Mouse (Mus musculus) forebrain, embryonic 13.5 days (tissue): Measurements from ENCODE around the gene Plagl1. TPM values are rescaled to one million over a fixed set of nuclear protein-coding genes. Genes with fewer than 3 reads are reported as not detected.

Experiments
- ATAC-seq: fragments of 200-750 bp; cut with Nextera tagmentation; 2 replicates; pipeline ENCODE4 v1.8.0; 2017
- H3K27ac ChIP-seq: fragments of 300-500 bp; sonication (generic); 2 replicates; pipeline ENCODE4 v1.5.1; 2015; ENCODE audit warnings: inconsistent platforms, mild to moderate bottlenecking, moderate library complexity
- H3K27me3 ChIP-seq: fragments of 300-500 bp; sonication (generic); 2 replicates; pipeline ENCODE4 v1.6.1; 2015; ENCODE audit warnings: mild to moderate bottlenecking, inconsistent platforms
- H3K36me3 ChIP-seq: fragments of 300-500 bp; sonication (generic); 2 replicates; pipeline ENCODE4 v1.6.1; 2015; ENCODE audit warnings: mild to moderate bottlenecking, inconsistent platforms; ENCODE audit not compliant: poor library complexity, severe bottlenecking
- H3K4me1 ChIP-seq: fragments of 300-500 bp; sonication (generic); 2 replicates; pipeline ENCODE4 v1.6.1; 2015; ENCODE audit warnings: inconsistent platforms
- H3K4me2 ChIP-seq: fragments of 300-500 bp; sonication (generic); 2 replicates; pipeline ENCODE4 v1.6.1; 2015; ENCODE audit warnings: inconsistent platforms, mild to moderate bottlenecking, moderate library complexity
- H3K4me3 ChIP-seq: fragments of 300-500 bp; sonication (generic); 2 replicates; pipeline ENCODE4 v1.5.1; 2015; ENCODE audit warnings: mild to moderate bottlenecking, inconsistent platforms
- H3K9ac ChIP-seq: fragments of 300-500 bp; sonication (generic); 2 replicates; pipeline ENCODE4 v1.6.1; 2015; ENCODE audit warnings: mild to moderate bottlenecking, inconsistent platforms
- H3K9me3 ChIP-seq: fragments of 300-500 bp; sonication (generic); replicated peaks from 2 replicates; pipeline ENCODE4 v1.6.1; 2016; ENCODE audit warnings: inconsistent platforms
- WGBS: fragments of 180-500 bp; shearing (Covaris S2); methylation state at CpG from one replicate; pipeline ENCODE4 v1.1.7; 2015; 5-methylcytosine and 5-hydroxymethylcytosine counted together
- polyA plus RNA-seq: library from polyadenylated mRNA; unstranded; fragments of >200 nt; fragmentation: Nextera tagmentation; extraction: Ambion mirVana; gene quantifications from 2 replicates; pipeline ENCODE4 v1.2.1, GENCODE M21; 2015

Plagl1 gene
- polyA plus RNA-seq, 1 experiment from 2014 or later: 58.0 TPM

DNA sequence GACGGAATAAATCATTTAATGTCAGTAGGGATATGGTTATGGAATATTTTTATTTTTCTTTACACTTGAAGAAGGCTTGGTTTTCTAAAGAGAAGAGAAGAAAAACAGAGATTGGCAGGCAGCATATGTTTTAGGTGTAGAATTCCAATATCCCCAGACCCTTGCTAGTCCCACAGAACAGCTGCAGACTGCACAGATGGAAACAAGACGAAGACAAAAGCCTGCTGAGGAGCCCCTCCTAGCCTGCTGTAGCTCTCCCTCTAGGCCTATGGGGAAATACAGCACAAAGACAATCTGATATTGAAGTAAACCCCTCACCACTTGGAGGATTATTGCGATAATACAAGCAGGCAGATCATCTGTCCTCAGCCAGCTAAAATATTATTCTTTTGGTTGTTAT is 90.1 kb downstream of the Plagl1 start:
- no peak overlapping the region for H3K9ac ChIP-seq
- no peaks in the 10 kb centered on the region for H3K9me3 ChIP-seq
- no peak overlapping the region for H3K4me2 ChIP-seq
- H3K4me3 ChIP-seq: no peak overlapping the region
- H3K4me1 ChIP-seq: peaks cover 6% of the 10 kb centered on the region
- WGBS: 63% methylated on average over 3 of the region's 3 CpGs
- no peaks in the 10 kb centered on the region for H3K36me3 ChIP-seq
- H3K27ac ChIP-seq: no peak overlapping the region
- no peak for ATAC-seq
- H3K27me3 ChIP-seq: no peaks in the 10 kb centered on the region

- Histone ChIP-seq H3K4me1 (peaks cover 8% of the 10 kb centered on the region), H3K9me3 (no peaks in the 10 kb centered on the region), H3K27ac (no peak overlapping the region), H3K36me3 (no peaks in the 10 kb centered on the region), H3K4me2 (no peak overlapping the region), H3K4me3 (no peak overlapping the region), H3K27me3 (no peaks in the 10 kb centered on the region), H3K9ac (no peak overlapping the region)
- no peak for ATAC-seq
- 79% methylated on average over 5 of the region's 5 CpGs for WGBS
Observed at GRCm38 (mm10) chr10:13151353-13151752, 91.0 kb downstream of the Plagl1 start.

DNA sequence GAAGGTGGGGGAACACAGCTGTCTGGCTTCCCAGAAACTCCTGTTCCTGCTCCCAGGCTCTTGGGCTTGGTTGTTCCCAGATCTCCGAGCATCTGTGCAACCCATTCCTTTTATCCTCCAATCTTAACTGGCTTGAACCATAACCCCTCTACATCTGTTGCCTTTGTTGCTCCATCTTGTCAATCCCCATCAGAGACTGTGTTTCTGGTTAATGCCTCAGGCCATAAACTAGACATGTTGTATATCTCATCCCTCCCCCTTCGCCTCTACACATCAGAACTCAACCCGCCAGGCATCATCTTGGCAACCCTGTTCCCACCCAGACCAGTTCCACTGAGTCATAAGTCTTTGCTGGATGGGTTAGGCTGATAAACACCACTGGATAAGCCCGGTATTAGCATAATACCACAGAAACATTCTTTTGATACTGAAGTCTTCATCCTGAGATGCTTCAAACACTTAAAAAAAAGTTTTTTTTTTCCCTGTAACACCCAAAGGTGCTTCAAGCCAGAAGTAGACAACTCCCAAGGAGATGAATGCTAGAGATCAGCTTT is 92.6 kb downstream of the Plagl1 start:
- 94% methylated on average over 4 of the region's 4 CpGs for WGBS

DNA sequence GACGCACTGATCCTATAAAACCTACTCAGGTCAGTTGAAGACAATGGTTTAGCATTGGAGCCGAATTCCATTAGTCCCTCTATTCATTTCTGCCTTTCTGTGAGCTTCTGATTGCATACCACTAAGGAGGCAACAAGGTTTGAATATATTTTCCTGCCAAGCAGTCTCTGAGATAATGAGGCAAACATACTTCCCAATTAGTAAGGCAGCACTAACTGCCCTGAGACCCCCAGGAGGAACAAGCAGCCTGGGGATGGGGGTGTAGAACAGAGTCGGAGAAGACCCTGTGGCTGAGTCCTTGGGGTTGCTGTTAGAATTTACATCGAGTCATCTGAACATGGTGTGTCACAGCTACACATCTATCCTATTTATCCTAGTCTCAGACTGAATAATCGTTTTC is 95.1 kb downstream of the Plagl1 start:
- H3K9ac ChIP-seq: no peak overlapping the region
- 36% methylated on average over 5 of the region's 5 CpGs for WGBS
- H3K4me2 ChIP-seq: no peak overlapping the region
- ATAC-seq: peak; percentile 55; the same call in 1 of the 2 replicates
- no peaks in the 10 kb centered on the region for H3K9me3 ChIP-seq
- no peak overlapping the region for H3K27ac ChIP-seq
- peaks cover 11% of the 10 kb centered on the region for H3K4me1 ChIP-seq
- no peaks in the 10 kb centered on the region for H3K27me3 ChIP-seq
- H3K36me3 ChIP-seq: no peaks in the 10 kb centered on the region
- no peak overlapping the region for H3K4me3 ChIP-seq

More for the DNA sequence above, 92.6 kb downstream of the Plagl1 start:
- H3K27me3 ChIP-seq: no peaks in the 10 kb centered on the region
- H3K4me3 ChIP-seq: no peak overlapping the region
- H3K36me3 ChIP-seq: no peaks in the 10 kb centered on the region
- no peaks in the 10 kb centered on the region for H3K9me3 ChIP-seq
- no peak overlapping the region for H3K4me2 ChIP-seq
- no peak for ATAC-seq
- H3K9ac ChIP-seq: no peak overlapping the region
- H3K4me1 ChIP-seq: peaks cover 11% of the 10 kb centered on the region
- H3K27ac ChIP-seq: no peak overlapping the region

DNA sequence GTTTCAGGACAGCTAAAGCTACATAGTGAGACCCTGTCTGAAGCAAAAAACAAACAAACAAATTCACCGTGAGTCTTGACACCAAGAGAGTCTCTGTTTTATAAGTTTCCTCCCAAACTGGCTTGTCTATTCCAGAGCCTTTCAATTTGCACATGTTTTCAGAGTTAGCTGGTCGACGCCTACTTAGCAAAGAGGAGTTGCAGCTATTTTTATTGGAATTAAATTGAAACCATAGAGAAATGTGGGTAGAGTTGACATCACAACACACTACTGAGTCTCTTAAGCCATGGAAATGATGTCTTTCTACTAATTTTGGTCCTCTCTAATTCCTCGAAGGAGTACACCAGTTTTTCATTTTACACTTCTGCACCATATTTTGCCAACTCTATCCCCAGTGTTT is 100.6 kb downstream of the Plagl1 start:
- Histone ChIP-seq H3K27me3 (no peaks in the 10 kb centered on the region), H3K36me3 (no peaks in the 10 kb centered on the region), H3K9ac (no peak overlapping the region), H3K4me2 (no peak overlapping the region), H3K9me3 (peaks cover 3% of the 10 kb centered on the region; the same call in 1 of the 2 replicates), H3K4me1 (0 out of 2 replicates have a peak, but pooled peaks cover 4% of the 10 kb centered on the region), H3K4me3 (no peak overlapping the region), H3K27ac (no peak overlapping the region)
- WGBS: 94% methylated on average over 4 of the region's 4 CpGs
- no peak for ATAC-seq

GRCm38 (mm10) chr10:13162031-13162430 is 101.7 kb downstream of the Plagl1 start:
- no peak for ATAC-seq
- WGBS: 83% methylated on average over 4 of the region's 4 CpGs
- no peak overlapping the region for H3K9ac ChIP-seq

DNA sequence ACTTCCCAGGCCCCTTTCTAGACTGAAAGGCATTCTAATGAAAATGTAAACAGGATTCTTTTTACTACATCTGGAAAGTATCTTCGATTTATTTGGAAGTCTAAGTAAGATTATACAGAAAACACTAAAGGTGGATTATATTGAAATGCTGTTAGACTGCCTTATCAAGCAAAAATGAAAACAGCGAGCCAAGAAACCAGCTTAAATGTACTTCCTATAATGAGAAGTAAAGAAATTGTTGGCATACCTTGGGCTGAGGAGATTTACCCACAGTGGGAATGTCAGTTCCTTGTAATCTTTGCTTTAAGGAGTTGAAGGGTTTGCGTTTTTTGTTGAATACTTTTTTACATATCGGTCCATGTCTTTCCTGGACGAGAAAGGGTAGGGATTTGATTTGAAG is 108.2 kb downstream of the Plagl1 start:
- no peaks in the 10 kb centered on the region for H3K36me3 ChIP-seq
- no peak overlapping the region for H3K9ac ChIP-seq
- no peak overlapping the region for H3K27ac ChIP-seq
- H3K9me3 ChIP-seq: peaks cover 3% of the 10 kb centered on the region; the same call in 1 of the 2 replicates
- WGBS: 86% methylated on average over 5 of the region's 5 CpGs
- ATAC-seq: no peak
- H3K4me1 ChIP-seq: peaks cover 22% of the 10 kb centered on the region
- H3K4me2 ChIP-seq: no peak overlapping the region
- H3K4me3 ChIP-seq: no peak overlapping the region
- H3K27me3 ChIP-seq: no peaks in the 10 kb centered on the region

More at GRCm38 (mm10) chr10:13162031-13162430, 101.7 kb downstream of the Plagl1 start:
- Histone ChIP-seq H3K4me2 (no peak overlapping the region), H3K9me3 (peaks cover 3% of the 10 kb centered on the region; the same call in 1 of the 2 replicates), H3K4me3 (no peak overlapping the region), H3K27ac (no peak overlapping the region), H3K27me3 (no peaks in the 10 kb centered on the region), H3K36me3 (no peaks in the 10 kb centered on the region), H3K4me1 (no peaks in the 10 kb centered on the region)

DNA sequence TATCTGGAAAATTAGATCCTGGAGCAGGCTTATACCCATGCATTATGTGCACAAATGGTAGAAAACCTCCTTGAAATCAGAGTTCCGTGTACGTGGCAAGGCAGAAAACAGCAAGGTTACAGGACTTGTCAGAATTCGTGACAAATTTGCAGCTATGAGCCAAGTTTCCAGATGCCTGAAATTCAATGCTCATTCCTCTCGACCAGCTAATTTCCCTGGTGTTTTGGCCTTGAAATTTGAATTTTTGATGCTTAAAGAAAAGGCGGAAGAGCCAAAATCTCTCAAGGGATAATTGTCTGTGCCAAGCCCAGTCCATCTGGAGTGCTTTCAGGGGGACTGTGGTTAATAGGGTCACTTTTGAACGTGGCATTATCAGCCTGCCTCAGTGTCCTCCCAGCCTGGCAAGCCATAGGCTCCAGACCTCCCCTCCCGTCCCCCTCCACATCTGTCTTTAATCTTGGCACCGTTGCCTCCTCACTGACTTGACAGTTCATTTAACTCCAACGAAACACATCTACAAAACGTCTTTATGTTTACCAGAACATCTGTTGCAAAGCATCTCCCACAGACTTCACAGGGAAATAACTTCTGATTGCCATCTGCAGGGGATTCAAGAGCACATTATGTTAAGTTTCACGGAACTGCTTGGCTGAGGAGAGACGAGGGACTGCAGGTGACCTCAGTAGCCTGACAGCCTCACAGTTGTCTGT is 110.6 kb downstream of the Plagl1 start:
- H3K4me3 ChIP-seq: no peak overlapping the region
- H3K27me3 ChIP-seq: no peaks in the 10 kb centered on the region
- H3K9me3 ChIP-seq: no peaks in the 10 kb centered on the region
- H3K27ac ChIP-seq: peak overlapping the region; percentile 65
- 0 out of 2 replicates have a peak, but pooled peaks cover 3% of the 10 kb centered on the region for H3K36me3 ChIP-seq
- peak; percentile 77 for ATAC-seq
- 44% methylated on average over 12 of the region's 12 CpGs for WGBS
- peaks cover 22% of the 10 kb centered on the region for H3K4me1 ChIP-seq
- no peak overlapping the region for H3K9ac ChIP-seq
- H3K4me2 ChIP-seq: no peak overlapping the region

- Histone ChIP-seq H3K9me3 (no peaks in the 10 kb centered on the region), H3K4me3 (no peak overlapping the region), H3K4me1 (peaks cover 22% of the 10 kb centered on the region), H3K27me3 (no peaks in the 10 kb centered on the region), H3K4me2 (no peak overlapping the region), H3K36me3 (peaks cover 7% of the 10 kb centered on the region; the same call in 1 of the 2 replicates), H3K9ac (no peak overlapping the region), H3K27ac (peak overlapping the region; percentile 65)
- 66% methylated on average over 2 of the region's 2 CpGs for WGBS
- ATAC-seq: 0 out of 2 replicates have a peak, but pooled peaks have one; percentile 9
Observed at GRCm38 (mm10) chr10:13171461-13171860, 111.2 kb downstream of the Plagl1 start.

DNA sequence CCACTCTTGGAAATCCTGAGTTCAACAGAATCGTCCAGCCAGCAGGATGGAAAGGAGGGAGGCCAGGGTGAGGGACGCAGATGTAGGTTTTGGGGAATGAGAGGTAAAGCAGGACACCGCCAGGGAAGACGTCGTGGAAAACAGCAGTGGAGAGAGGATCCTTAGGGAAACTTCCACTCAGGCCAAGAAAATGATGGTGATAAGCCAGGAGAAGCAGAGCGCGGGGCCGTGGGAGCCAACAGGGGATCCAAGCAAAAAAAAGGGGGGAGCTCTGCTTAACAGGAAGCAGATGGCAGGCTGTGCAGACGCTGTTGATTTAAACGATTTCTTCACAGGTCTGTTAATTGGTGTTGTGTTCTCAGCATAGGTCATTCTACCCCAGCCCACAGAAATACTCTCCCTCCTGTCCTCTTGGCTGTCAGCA is 112.5 kb downstream of the Plagl1 start:
- H3K27ac ChIP-seq: 0 out of 2 replicates have a peak overlapping the region, but pooled peaks have one; percentile 2
- no peak overlapping the region for H3K9ac ChIP-seq
- peaks cover 20% of the 10 kb centered on the region for H3K36me3 ChIP-seq
- H3K4me3 ChIP-seq: no peak overlapping the region
- 62% methylated on average over 10 of the region's 10 CpGs for WGBS
- ATAC-seq: peak; percentile 75
- no peaks in the 10 kb centered on the region for H3K9me3 ChIP-seq
- peaks cover 22% of the 10 kb centered on the region for H3K4me1 ChIP-seq
- H3K4me2 ChIP-seq: no peak overlapping the region
- no peaks in the 10 kb centered on the region for H3K27me3 ChIP-seq

- H3K4me3 ChIP-seq: no peak overlapping the region
- no peak overlapping the region for H3K9ac ChIP-seq
- peaks cover 19% of the 10 kb centered on the region for H3K4me1 ChIP-seq
- no peak overlapping the region for H3K27ac ChIP-seq
- no peak overlapping the region for H3K4me2 ChIP-seq
- H3K9me3 ChIP-seq: no peaks in the 10 kb centered on the region
- H3K27me3 ChIP-seq: no peaks in the 10 kb centered on the region
- no peak for ATAC-seq
- peaks cover 50% of the 10 kb centered on the region for H3K36me3 ChIP-seq
- WGBS: 93% methylated on average over 7 of the region's 7 CpGs
Observed at GRCm38 (mm10) chr10:13175866-13176265, 115.6 kb downstream of the Plagl1 start.

DNA sequence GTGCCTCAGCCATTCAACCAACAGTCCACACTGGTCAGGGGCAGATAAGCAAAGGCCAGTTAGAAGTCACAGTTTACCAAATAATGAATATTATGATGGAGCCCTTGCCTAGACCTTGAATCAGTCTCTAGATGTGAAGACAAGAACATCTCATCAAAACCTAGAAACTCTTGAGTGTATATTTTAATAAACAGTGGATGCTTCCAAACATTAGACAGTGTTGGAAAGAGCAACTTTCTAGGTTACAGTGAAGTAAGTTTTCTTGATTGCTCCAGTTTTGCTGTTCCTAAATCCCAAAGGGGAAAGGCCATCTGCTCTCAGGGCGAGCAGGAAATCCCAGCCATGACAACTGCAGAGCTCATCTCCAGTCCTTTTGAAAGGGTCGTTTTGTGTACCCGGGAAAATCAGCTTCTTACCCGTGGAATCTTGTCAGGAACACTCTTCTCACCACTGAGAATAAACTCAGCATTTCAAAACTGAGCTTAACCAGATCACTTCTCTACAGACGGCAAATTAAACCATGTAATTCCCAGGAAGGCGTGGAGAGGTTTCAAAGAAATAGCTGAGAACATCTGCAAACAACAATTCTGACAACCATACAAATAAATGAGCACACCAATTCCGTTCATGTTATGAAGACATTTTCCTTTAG is 117.8 kb downstream of the Plagl1 start, which contains the start of gene Zc2hc1b:
Gene Zc2hc1b (minus strand): TSS at position 51 of the 652 bp plus-strand sequence.
- H3K4me3 ChIP-seq: no peak within 1 kb of the TSS
- WGBS: 88% methylated on average over 7 of the region's 7 CpGs
- H3K27me3 ChIP-seq: no peaks in the 10 kb centered on the region
- ATAC-seq: no peak
- H3K9me3 ChIP-seq: no peaks in the 10 kb centered on the region
- H3K4me2 ChIP-seq: no peak within 1 kb of the TSS
- H3K27ac ChIP-seq: no peak within 1 kb of the TSS
- H3K9ac ChIP-seq: no peak within 1 kb of the TSS
- 0 out of 2 replicates have a peak, but pooled peaks cover 2% of the 10 kb centered on the region for H3K4me1 ChIP-seq
- H3K36me3 ChIP-seq: peaks cover 71% of the 10 kb centered on the region
